ENCODE assay signal across 13 mouse cellular contexts in the genomic region with DNA sequence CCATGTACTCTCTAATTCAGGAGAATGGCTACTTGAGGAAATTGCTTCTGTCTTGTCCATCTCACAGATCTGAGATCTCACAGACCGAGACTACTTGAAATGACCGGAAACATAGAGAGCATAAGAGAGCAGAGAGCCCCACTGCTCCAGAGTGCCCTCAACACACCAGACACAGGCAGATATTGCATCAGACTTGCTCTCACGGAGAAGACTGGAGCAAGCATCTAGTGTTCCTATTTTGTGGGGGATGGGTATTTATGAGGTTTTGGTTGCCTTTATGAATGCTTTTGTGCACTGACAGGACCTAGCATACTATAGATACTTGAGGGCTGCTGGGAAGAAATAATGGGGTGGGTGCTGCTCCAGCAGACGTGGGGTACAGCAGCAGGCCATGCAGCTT. TPM values are rescaled to one million over a fixed set of nuclear protein-coding genes. Genes with fewer than 3 reads are reported as not detected.
"Had no signal": no experiment of that assay in that cellular context is flagged by ENCODE, and none has a peak within 500 bp of the region (broad histone marks: within the 10 kb centered on the region; RNA-seq: fewer than 3 reads in every experiment).

No protein-coding gene starts in this region.

- H3K27ac ChIP-seq: kidney, postnatal 0 days; limb, embryonic 15.5 days; midbrain, embryonic 12.5 days; neural tube, embryonic 12.5 days had no signal

- DNase-seq: kidney, adult 11 months; kidney, adult 9 months; kidney, postnatal 36 days; layer of hippocampus, adult 9-11 months; layer of hippocampus, postnatal 36 days; lung, adult 18-20 months; thymus, adult 18-20 months; thymus, postnatal 14 days had no signal

- H3K9ac ChIP-seq: limb, embryonic 15.5 days; midbrain, embryonic 12.5 days; neural tube, embryonic 12.5 days had no signal

- H3K4me3 ChIP-seq: limb, embryonic 15.5 days; megakaryocyte, embryonic 14.5 days; midbrain, embryonic 12.5 days; neural tube, embryonic 12.5 days had no signal

- H3K9me3 ChIP-seq: limb, embryonic 15.5 days; megakaryocyte, embryonic 14.5 days; midbrain, embryonic 12.5 days; neural tube, embryonic 12.5 days had no signal

- H3K4me2 ChIP-seq: limb, embryonic 15.5 days; midbrain, embryonic 12.5 days; neural tube, embryonic 12.5 days had no signal

- H3K36me3 ChIP-seq: limb, embryonic 15.5 days; midbrain, embryonic 12.5 days; neural tube, embryonic 12.5 days had no signal

- H3K4me1 ChIP-seq: limb, embryonic 15.5 days; megakaryocyte, embryonic 14.5 days; midbrain, embryonic 12.5 days; neural tube, embryonic 12.5 days had no signal

- H3K27me3 ChIP-seq: limb, embryonic 15.5 days; megakaryocyte, embryonic 14.5 days; midbrain, embryonic 12.5 days; neural tube, embryonic 12.5 days had no signal

RNA-seq across cellular contexts. Expression of a gene that starts 20.6 kb away (rescaled TPM):
- polyA plus RNA-seq: midbrain, embryonic 12.5 days; neural tube, embryonic 12.5 days had no signal
